Mouse (Mus musculus) left cerebral cortex, postnatal 4 days (tissue): ENCODE results near the gene Birc7. TPM values are rescaled to one million over a fixed set of nuclear protein-coding genes. Genes with fewer than 3 reads are reported as not detected.

Experiments used
- DNase-seq: peaks from one replicate; pipeline ENCODE4 v3.0.0-alpha.2; 2022
- intact Hi-C: fragments of 180-260 bp; cut with DNase I; formaldehyde crosslinking; loops from one replicate; pipeline ENCODE4 v1.15.1; 2025
- total RNA-seq, 2 experiments: library from RNA; stranded (reverse); gene quantifications; 2 replicates each; pipeline ENCODE4 v1.2.3; 2021

Birc7 gene
- total RNA-seq, 2 experiments from 2014 or later: not detected

DNA sequence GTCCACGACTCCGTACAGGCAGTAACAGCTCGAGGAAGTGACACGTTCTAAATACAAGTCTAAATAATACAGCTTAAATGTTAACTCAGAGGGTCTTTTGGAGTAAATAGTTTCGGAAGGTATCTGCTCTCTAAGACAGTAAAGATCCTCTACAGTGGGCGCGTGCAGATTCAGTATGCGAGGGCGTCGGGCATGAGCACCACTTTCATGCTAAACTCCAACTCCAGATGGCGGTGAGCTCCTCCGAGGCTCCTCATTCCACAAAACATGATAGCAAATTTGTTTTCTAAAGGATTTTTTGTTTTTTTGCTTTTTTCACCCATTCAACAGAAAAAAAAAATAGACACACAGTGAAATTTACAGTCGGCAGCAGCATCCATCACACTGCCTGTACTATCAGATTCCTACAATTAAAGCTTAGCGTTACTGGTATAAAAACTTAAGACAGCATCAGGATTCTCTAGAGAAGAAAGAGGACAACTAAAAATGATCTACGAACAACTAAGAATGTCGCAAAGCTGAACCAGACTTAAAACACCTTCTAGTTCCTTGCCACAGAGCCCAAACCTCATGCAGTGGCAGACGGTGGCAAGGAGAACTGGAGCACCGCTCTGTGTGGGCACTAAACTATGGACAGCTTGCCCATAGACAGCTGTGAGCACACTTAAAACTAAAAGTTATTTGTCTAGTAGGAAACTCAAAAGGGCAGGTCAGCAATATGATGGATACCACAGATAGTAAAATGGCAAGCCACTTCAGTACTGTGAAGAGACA, 24.2 kb upstream of the Birc7 start:
- intact Hi-C loops: no loop called here
- no peak for DNase-seq

GRCm38 (mm10) chr2:180905556-180906221, 23.1 kb upstream of the Birc7 start:
- intact Hi-C loops: no loop called here
- DNase-seq: no peak

DNA sequence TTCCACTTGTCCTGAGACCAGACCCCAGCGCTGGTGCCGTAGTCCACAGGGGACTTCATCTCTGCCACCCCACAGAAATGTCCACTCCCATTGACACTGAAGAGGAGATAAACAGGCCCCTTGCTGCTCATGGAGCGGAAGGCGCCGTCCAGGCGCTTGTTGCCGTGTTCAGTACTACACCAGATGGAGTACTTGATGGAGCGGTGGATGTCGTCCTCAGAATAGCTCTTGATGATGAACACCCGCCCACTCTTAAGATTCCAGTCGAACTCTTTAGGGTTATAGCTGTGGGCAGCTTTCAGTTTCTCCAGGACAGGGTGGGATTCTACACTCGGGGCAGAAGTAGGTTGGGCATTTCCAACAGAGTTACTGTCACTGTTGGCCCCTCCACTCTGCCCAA, 17.9 kb upstream of the Birc7 start:
- DNase-seq: no peak
- intact Hi-C loops: no loop called here

DNA sequence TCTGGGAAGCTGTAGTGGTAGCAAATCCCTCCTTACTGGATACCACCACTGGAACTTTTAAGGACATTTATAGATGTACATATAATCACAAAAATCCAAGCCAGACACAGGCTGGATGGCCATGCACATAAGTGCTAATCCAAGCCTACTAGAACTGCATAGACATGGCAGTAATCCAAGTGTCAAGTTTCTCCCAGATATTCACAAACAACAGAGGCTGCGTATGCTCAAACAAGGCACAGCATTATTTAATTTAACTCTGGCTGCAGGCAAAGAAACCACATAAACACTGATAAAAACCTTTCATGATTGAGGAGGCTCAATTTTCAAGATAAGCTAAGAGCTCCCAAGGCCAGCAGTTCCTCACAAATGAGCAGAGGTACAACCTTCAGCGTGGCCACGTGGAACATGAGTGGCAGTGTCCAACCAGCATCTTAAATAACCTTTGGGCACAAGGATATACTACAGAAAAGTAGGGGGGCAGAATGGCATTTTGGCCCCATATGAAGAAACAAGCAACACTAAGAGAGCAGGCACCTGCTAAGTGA, 12.9 kb upstream of the Birc7 start:
- DNase-seq: no peak
- intact Hi-C loops: no loop called here

DNA sequence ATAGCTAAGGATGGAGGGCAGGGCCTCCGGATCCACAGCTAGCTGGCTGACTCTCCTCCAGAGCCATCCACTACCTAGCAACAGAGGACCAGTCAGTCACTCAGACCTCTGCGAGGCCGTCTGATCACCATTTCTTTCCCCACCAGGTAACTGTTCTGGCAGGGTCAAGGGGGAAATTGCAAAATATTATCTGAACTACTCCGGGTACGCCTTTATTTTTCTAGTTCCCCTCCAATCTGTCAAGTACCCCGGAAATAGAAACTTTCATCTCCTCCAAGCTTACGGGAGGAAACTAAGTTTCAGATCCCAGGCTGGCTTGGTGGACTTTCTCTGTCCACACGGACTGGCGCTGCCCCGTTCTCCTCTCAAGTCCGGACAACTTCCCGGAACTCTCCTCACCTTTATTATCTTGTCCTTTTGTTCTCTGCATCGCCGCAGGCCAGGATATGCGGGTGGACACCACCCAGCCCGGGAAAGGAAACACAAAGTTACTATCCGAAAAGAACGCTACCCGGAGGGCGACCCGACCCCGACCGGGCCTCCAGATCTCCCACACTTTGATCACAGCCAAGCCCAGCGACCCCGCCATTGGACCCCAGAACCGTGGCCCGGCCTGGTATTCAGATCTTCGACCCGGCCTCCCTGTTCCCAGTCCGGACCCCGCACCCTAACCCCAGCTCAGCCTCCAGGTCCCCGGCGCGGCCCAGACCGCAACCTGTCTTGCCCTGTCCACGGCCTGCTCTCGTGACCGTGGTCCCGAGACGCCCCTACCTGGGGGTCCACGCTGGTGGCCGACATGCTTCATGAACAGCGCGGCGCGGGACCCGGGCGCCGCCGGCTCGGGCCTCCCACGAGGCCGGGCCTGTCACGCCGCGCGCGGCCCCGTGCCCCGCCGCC, 8.7 kb upstream of the Birc7 start:
- DNase-seq: peak; percentile 27
- intact Hi-C loops: loop anchor here (10.0 kb wide), 1 partner anchor 145 kb away; no protein-coding TSS in a partner anchor

DNA sequence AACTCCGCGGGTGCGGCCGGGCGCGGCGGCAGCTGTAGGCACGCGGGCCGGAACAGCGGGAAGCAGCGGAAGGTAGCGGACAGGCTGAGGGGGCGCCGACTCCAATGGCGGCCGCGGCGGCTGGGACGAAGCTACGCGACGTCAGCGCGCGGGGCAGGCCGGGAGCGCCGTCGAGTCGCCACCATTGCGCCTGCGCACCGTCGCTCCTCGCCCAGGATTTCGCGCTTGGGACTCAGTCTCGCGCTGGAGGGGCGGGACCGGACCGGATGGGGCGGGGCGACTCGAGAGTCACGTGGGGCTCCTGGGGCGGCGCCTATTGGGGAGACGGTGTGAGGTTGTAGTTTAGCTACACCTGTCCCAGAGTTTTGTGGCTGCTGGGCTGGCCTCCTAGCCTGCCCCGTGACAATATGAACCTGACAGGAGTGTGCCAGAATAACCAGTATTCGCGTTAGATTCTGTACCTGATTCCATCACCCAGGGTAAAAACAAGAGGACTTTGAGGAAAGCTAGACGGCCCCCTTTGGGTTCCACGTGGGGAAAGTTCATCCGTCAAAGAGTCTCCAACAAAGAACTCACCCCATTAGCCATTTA, 7.9 kb upstream of the Birc7 start, which contains the start of gene Ythdf1:
Gene Ythdf1 (minus strand): TSS at position 140 of the 591 bp plus-strand sequence.
- DNase-seq: peak; percentile 99
- intact Hi-C loops: loop anchor here (10.0 kb wide), 1 partner anchor 144 kb away; no protein-coding TSS in a partner anchor

GRCm38 (mm10) chr2:180922739-180923138, 6.1 kb upstream of the Birc7 start:
- no peak for DNase-seq
- intact Hi-C loops: loop anchor here (10.0 kb wide), 1 partner anchor 142 kb away; no protein-coding TSS in a partner anchor

DNA sequence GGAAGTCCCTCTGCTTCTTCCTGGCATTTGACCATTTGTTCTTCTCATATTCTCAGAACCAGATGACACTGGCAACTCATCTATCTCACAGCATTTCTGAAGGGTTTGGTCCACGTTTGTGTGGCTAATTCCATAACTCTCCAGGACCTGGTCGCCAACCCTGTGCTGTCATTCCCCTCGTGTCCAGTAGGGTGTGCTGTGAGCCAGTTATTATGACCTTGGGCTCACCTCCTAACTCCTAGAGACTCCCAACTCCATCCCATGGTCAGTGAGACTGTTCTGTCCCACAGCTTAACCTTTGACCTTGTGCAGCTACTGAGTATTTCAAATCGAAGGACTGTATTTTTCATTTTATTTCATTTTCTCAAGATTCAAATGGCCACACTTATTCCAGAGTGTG, 3.6 kb upstream of the Birc7 start:
- DNase-seq: peak; percentile 75
- intact Hi-C loops: loop anchor here (5.0 to 10.0 kb wide), 2 partner anchors 37 to 140 kb away; no protein-coding TSS in a partner anchor

DNA sequence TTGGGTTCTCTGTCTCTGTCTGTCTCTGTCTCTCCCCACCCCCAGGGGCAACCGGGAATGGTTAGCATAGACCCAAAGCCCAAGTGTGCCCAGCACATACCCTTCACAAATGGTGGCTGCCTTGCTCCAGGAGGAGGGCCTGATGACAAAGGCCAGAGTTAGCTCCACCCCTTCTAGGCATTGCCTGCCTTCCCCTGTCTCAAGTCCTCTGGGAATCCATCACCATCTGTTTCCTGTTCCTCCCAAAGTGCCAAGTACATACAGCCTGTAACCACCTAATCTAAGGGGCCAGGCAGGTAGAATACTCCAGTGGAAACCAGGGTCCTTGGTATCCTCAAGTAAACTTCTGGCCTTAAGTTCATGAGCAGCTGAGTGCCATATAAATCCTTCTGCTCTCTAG, 3.6 kb downstream of the Birc7 start:
- intact Hi-C loops: no loop called here
- no peak for DNase-seq

DNA sequence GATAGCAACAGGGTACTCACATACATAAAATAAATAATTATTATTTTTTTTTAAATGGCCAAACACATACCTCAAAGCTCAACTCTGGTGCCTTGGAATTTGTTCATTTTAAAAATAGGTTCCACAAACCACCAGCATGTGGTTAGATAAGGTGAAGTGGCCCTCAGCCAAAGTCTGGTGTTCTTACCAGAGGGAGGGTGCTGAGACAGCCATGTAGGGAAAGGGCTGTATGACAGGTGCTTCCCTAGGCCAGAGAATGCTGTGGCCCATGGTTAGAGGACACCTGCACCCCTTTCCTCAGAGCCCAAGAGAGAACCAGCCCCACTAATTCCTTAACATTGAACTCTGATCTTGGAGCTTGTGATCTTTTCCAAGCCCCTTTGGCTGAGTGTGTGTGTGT, 11.4 kb downstream of the Birc7 start:
- no peak for DNase-seq
- intact Hi-C loops: no loop called here

- intact Hi-C loops: no loop called here
- DNase-seq: peak; percentile 28
Observed at GRCm38 (mm10) chr2:180941869-180942268, 13.0 kb downstream of the Birc7 start.

DNA sequence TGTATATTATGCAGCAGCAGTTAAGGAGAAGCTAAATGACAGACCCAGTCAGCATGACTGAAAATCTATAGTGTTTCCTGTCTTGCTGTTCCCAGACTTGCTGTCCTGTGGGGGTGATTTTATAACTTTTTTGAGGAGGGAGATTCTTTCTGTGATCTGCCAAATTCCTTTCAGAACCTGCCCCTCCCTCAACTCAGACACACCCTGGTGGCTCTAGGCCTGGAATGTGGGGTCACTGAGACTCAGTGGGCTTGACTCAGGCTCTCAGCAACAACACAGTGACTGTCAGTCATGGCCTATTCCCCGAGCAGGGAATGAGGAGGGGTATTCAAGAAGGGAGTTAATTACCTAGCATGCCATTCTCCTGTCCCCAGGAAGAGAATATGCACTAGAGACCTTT, 21.1 kb downstream of the Birc7 start:
- no peak for DNase-seq
- intact Hi-C loops: no loop called here

DNA sequence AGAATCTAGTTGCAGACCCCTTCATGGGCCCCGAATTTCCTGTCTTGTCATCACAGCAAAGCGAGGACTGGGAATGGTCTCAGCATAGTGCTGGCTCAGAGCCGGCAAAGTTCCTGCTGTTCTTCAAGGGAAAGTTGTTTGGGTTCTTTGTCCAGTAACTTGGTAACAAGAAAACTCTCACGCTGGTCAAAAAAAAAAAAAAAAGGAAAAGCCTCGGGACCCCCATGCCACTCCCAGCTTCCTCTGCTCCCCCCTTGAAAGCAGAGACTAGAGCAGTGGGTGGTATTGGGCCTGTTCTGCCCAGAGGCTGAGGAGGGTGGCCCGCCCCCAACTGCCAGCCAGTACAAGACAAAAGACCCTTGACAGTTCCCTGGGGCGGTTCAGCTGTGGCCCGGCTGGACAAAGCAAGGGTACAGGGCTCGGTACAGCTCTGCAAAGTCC, 23.9 kb downstream of the Birc7 start:
- DNase-seq: peak; percentile 74
- intact Hi-C loops: no loop called here

DNA sequence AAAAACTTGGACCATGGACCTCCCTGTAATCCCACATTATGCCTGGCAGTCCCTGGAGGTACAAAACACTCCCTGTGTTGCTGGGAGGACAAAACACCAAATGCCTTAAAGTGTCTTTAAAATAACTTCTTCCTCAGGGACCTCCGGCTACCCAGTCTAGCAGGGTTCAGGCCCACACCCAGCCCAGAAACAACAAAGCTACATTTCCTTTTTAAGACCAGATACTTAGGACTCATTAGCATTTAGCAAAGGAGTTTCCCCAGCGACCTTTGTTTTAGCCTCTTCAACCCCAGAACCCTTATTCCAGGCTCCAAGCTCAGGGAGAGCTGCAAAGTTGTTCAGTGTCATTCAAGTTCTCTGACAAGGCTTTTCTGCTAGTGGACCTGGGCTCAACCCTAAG, 24.8 kb downstream of the Birc7 start:
- no peak for DNase-seq
- intact Hi-C loops: no loop called here

GRCm38 (mm10) chr2:180954061-180955047, 25.5 kb downstream of the Birc7 start, which contains the start of gene Nkain4:
Gene Nkain4, minus strand, starts transcription at chr2:180954699.
- peak; percentile 91 for DNase-seq
- intact Hi-C loops: no loop called here

- intact Hi-C loops: loop anchor here (5.0 kb wide), 1 partner anchor 32 kb away; the partner anchor contains the start of gene Birc7
- no peak for DNase-seq
Observed at GRCm38 (mm10) chr2:180959605-180960004, 30.8 kb downstream of the Birc7 start.

GRCm38 (mm10) chr2:180960187-180960586, 31.4 kb downstream of the Birc7 start:
- intact Hi-C loops: loop anchor here (5.0 kb wide), 1 partner anchor 33 kb away; the partner anchor contains the start of gene Birc7
- no peak for DNase-seq

GRCm38 (mm10) chr2:180962616-180963308, 33.9 kb downstream of the Birc7 start:
- intact Hi-C loops: loop anchor here (5.0 kb wide), 1 partner anchor 35 kb away; the partner anchor contains the start of gene Birc7

More at GRCm38 (mm10) chr2:180962616-180963308, 33.9 kb downstream of the Birc7 start:
- DNase-seq: no peak
